Mouse (Mus musculus): ENCODE data around the gene Mcoln3.

Gene Mcoln3

GRCm38 (mm10) chr3:146134834-146135233, 17.6 kb downstream of the Mcoln3 start:
- DNase-seq (ENCODE audit: low spot score): no peak

- no peak for DNase-seq (ENCODE audit: low spot score)
Observed at GRCm38 (mm10) chr3:146135417-146135816, 18.2 kb downstream of the Mcoln3 start.

GRCm38 (mm10) chr3:146136422-146136821, 19.2 kb downstream of the Mcoln3 start:
- DNase-seq (ENCODE audit: low spot score): no peak

DNA sequence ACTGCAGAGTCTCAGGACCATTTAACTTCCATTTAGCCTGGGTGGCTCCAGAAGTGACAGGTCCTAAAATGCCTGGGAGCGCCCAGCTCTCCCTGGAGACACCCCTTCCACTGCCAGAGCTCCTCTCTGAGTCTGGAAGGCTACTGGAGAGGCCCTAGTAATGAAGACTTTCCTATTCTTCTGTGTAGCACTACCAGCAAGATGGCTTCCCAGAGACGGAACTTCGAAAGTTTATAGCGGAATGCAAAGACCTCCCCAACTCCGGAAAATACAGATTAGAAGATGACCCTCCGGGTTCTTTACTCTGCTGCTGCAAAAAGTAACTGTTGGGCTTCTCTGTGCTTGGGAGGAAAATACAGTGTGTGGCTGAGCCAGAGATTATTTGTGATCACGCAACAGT, 23.0 kb downstream of the Mcoln3 start:
- no peak for DNase-seq (ENCODE audit: low spot score)

- DNase-seq (ENCODE audit: low spot score): no peak
Observed at GRCm38 (mm10) chr3:146142523-146142922, 25.3 kb downstream of the Mcoln3 start.

GRCm38 (mm10) chr3:146145501-146145900, 28.3 kb downstream of the Mcoln3 start:
- no peak for DNase-seq (ENCODE audit: low spot score)

- DNase-seq (ENCODE audit: low spot score): no peak
Observed at GRCm38 (mm10) chr3:146146131-146146530, 28.9 kb downstream of the Mcoln3 start.

DNA sequence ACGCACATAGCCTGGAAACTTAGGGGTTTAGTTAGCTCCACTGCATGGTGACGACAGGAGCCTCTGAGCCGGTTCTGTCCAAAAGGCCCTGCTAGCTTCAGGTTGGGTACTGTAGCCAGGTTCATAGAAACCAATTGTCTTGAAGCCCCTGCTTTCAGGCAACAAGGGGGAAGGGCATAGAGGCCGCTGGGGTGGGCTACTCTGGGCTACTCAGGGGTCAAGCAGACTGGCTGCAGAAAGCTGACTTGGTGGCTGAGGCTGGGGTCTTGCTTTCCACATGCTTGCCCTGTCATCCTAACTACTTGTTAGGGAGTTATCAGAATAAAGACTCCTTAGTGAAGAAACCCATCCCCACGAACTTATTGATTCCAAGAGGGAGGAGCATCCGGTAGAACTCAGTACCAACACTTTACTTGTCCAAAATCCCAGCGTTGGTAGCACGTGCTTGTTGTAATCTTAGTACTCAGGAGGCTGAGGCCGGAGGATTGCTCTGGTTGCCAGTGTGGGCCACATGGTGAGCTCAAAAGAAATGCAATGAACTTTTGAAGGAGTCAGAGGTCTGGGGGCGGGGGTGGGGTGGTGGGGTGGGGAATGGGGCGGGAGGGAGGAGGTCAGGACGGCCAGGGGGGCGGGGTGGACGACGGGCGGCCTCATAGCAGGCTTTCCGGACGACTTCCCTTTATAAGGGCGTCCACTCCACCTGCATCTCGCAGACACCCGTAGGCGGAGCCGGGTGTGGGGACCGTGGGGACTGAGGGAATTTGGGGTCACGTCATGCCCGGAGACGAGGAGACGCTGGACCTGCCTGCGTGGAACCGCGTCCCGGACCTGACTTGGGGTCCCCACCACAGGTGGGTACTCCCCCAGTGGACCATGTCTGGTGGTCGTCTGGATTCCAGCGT, 32.2 kb downstream of the Mcoln3 start, which contains the start of gene Mcoln2:
Mcoln2 (plus strand) TSS at position 678 of the 902 bp plus-strand sequence.
- no peak for DNase-seq (ENCODE audit: low spot score)

DNA sequence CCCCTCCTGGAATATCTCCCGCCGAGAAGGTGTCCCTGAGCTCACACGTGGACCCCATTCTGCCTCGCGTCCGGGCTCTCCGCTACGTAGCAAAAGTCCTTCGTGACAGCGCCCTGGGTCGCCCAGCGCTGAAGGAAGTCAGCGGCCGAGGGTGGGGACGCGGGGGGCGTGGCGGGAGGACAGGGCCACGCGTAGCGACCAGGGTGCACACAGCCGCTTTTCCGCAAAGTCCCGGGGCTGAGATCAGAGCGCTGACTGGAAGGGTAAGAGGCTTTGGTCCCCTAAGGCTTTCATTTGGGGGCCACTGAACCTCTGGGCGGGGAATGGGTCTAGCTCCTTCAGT, 32.8 kb downstream of the Mcoln3 start:
- no peak for DNase-seq (ENCODE audit: low spot score)

DNA sequence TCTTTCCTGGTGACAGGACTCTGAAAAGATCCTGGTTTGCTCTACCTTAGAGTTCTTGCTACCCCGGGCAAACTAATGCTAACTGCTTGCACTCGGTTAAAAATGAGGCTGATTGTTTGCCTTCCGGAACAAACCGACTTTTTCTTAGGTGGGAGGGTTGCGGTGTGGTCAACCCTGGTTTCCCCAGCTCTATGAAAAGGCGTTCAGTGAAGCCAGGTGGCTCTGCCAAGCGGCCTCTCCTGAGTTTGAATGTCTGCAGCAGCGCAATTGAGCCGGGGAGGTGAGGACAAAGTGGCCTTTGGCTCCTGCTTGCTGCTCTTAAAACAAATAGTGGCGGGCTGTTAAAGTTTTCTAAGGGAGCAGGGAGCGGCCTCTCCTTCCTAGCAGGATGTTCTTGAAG, 33.3 kb downstream of the Mcoln3 start:
- no peak for DNase-seq (ENCODE audit: low spot score)

GRCm38 (mm10) chr3:146151328-146151727, 34.1 kb downstream of the Mcoln3 start:
- no peak for DNase-seq (ENCODE audit: low spot score)

DNA sequence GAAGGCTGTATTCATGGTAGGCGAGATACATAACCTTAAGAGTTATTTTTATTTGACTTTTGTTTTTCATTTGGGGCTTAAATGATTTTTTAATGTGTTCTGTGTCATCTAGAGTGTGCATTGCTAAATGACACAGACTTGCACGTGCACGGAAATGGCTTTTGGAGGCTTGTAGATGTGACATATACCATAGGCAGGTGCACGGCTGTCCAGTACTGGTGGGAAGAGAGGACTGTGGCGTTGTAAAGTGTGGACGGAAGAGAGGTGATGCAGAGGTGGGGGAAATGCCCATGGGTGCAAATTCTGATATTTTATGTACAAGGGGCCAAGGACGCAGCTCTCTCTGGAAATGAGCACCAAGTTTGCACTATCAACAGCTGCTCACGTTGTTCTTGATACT, 34.5 kb downstream of the Mcoln3 start:
- DNase-seq (ENCODE audit: low spot score): no peak

DNA sequence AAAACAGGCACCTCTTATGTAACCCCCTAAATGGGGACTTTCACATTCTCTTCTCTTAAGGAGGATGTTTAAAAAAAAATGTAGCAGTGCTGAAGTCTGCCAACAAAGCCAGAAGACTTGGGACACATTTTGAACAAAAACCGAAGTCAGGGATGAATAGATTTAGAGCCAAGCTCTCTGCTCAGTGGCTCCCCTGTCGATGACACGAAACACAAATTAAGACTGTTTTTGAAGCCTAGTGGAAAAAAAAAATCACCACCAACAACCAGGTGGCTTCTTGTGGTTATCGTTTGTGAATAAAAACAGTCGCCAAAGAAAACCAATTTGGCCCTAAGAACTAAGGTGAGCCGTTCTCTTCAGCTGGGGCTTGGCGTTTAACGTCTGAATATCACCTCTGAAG, 35.1 kb downstream of the Mcoln3 start:
- no peak for DNase-seq (ENCODE audit: low spot score)

DNA sequence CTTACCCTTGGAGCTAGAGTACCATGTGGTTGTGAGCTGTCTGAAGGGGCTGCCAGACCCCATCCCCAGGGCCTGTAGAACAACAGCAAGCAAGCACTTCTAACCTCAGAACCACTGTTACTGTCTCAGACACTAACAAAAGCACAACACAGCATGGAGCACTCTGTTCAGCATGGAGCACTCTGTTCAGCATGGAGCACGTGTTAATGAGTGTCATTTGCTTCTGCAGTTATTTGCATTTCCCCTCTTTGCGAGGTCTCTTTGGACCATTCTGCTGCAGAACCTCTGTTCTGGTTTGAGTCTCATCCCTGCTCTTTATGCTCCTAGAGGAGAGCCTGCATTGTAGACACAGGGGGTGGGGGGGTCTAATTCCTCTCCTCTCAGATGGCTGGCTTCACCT, 35.7 kb downstream of the Mcoln3 start:
- no peak for DNase-seq (ENCODE audit: low spot score)

DNA sequence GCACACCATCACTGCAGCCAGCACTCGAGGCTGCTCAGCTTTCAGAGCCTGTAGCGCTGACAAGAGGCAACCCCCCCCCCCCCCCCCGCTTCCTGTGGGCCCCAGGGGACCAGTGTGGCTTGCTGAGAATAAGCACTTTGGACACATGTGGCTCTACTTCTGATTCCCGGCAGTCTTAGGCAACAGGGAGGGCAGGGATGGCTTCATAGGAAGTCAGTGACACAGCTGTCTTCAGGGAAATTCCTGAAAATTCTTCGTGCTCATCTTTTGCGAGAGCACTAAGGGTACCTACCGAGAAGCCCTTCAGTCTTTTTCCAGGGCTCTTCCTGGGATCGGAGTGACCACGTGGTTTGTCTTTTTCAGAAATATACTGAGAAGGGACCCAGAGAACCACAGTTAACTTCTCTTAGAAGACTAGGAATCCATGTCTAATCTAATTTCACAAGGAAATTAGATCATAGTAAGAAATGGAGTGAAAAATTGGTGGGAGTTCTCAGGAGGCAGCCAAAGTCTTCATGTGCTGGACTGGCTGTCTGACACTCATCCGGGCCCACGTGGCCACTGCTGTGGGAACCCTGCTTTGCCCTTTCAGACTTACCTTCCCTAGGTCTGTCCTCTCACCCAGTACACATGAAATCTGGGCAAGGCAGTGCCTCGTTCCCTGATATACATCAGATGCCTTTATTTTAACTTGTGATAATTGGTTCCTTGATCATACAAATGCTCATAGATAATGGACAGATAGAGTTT, 36.8 kb downstream of the Mcoln3 start:
- no peak for DNase-seq (ENCODE audit: low spot score)

DNA sequence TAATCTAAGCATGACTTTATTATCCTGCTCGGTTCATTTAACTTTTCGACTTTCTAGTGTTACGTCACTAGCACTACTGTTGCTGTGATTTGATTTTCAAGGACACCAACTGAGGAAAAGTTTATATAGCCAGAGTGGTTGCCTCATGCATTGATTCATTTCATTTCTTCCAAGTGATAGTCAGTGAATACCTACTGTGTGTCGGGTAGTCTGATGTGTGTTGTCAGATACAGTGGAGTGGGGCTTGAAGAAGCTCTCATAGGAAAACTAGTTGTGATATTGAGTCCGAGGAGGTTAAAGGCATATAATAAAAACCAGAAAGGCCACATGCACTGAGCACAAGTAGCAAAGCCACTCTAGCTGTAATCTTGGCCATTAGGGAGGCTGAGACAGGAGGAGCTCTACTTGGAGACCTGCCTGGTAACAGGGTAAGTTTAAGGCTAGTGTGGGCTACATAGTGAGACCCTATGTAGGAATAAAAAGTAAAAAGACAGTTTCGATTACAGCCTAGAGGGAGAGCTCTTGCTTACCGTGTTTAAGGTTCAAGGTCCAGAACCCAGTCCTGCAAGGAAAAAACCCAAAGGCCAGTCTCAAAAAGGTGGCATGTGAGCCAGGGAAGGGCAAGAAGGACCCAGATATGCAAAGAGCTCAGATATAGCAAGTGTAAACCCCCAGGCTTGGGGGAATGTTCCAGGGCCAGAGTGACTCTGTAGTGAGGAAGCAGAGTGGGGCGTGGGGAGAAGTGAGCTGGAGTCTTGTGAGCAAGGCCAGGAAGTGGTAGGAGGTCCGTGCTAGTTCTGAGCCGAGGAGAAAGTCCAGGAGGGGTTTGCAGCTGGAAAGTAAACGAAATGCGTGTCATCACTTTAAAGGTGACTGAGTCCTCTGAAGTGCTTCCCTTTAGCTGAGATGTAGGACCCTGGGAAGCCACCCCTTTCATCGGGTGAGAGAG, 38.7 kb downstream of the Mcoln3 start:
- no peak for DNase-seq (ENCODE audit: low spot score)

DNA sequence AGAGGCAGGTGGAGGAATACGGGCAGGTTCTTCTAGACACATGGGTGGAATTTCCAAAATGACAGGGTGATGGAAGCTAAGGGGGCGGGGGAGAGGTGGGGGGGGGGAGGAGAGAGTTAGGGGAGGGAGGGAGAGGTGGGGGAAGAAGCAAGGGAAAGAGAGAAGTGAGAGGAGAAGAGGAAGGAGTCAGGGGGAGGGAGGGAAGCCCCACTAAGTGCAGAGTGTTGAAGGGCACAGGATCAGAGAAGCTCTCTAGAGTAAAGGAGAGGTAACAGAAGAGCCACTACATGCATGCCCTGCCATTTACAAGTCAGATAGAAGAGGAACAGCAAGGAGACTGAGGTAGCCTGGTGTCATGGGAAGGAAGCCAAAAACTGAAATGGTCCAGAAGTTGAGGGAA, 39.6 kb downstream of the Mcoln3 start:
- DNase-seq (ENCODE audit: low spot score): no peak

GRCm38 (mm10) chr3:146158039-146158438, 40.8 kb downstream of the Mcoln3 start:
- DNase-seq (ENCODE audit: low spot score): no peak

DNA sequence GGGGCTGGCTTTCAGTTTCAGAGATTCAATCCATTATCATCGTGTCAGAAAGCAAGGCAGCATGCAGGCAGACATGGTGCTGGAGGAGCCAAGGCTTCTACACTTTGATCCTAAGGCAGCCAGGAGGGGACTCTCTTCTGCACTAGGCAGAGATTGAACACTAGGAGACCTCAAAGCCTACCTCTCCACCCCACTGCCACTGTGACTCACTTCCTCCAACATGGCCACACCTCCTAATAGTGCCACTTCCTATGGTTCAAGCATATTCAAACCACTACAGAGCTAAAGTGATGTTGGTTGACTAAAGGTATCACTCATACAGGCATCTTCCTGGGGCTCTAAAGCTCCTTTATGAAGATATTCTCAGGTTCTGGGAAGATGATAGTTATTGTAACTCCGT, 42.1 kb downstream of the Mcoln3 start:
- DNase-seq (ENCODE audit: low spot score): no peak

DNA sequence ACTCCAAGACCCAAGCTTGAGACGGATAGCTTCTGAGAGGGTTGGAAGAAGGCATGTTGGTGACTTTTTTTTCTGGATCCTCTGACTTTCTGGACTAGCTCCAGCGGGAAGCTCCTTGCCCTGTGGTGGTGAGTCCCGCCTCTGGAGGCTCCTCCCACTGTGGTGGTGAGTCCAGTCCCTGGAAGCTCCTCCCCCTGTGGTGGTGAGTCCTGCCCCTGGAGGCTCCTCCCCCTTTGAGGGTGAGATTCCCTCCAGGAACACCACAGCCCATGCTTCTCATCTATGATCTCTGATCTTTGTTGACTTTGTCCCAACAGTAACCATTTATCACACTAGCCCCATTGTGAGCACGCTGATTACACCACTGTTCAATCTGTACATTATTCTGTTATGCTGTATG, 44.9 kb downstream of the Mcoln3 start:
- DNase-seq (ENCODE audit: low spot score): no peak

- DNase-seq (ENCODE audit: low spot score): no peak
Observed at GRCm38 (mm10) chr3:146169356-146169755, 52.1 kb downstream of the Mcoln3 start.

- DNase-seq (ENCODE audit: low spot score): no peak
Observed at GRCm38 (mm10) chr3:146173030-146173429, 55.8 kb downstream of the Mcoln3 start.

All from c-Kit-positive CD71-positive TER-119-positive erythroid progenitor cells, embryonic 14.5 days (primary cell).